Mouse (Mus musculus): ENCODE measurements around the gene Olfr74. TPM values are rescaled to one million over a fixed set of nuclear protein-coding genes. Genes with fewer than 3 reads are reported as not detected.

Olfr74 gene
- not detected for total RNA-seq (2023)

DNA sequence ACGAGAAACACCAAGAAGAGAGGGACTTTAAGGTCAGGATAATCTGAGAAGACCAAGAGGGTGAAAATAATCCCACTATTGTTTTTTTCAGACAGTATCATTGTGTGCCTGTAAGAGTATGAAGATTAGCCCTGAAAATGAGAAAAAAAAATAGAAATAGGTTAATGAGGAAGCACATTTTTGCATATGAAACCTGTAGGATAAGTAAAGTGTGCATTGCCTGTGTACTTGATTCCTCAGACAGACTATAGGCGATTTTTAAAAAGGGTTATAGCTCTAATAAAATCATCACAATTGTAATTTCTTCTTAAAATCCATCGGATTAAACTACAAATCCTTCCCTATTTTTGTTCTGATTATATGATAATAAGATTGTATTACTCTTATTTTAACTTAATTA is at the start of gene Olfr74:
TSS of gene Olfr74 (minus strand) at position 101 of the 400 bp plus-strand sequence.

DNA sequence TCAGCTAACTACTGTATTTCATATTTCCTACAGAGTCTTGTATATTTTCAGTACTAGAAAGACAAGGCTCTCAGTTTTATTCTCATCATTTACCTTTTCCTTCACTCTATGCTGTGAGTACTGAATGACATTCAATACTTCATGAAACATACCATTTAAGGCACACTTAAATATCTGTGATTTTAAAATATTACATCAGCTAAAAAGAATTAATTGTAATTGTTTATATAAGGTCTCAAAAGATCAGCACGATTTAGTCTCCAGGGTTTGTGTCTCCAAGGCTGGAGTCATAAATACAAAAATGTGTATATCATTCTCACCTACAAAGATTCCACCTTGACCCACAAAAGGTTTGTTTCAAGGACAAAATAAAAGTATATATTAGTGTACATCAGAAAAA is 48.0 kb upstream of the Olfr74 start, which contains the start of gene Olfr1161:
TSS of gene Olfr1161 (plus strand) at position 301 of the 400 bp plus-strand sequence.

DNA sequence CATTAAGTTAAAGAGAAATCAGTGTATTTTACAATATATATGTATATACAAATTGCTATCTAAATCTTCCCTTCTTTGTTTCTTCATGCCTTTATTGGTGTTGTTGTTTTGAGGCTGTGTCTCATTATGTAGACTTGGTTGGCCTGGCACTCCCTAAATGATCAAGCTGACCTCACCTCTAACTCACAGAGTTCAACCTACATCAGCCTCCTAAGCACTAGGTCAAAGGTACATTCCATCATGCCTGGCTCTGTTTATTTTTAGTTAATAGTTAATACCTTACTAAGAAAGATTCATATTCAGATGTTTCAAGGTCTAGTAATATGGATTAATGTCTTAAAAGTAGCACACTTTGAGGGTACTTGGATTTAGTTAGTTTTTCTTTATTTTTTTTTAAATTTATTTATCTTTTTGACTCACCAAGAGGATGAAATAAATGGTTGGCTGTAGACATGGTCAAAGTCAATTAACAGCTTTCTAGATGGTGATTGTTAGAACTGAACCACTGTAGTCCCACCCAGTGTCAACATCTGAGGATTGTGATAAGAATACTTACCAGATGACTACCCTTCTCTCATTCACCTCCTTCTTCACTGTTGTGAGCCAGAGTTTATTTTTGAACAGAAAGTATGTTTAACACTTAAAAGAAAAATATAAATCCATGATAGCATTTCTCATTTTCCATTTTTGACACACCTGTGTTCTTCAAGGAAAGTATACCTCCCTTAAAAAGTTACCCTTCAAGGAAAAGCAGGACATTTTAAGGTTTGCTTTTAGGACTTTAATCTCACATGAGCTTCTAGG is 33.3 kb upstream of the Olfr74 start, which contains the start of gene Olfr1160:
TSS of gene Olfr1160 (minus strand) at position 754 of the 804 bp plus-strand sequence.

DNA sequence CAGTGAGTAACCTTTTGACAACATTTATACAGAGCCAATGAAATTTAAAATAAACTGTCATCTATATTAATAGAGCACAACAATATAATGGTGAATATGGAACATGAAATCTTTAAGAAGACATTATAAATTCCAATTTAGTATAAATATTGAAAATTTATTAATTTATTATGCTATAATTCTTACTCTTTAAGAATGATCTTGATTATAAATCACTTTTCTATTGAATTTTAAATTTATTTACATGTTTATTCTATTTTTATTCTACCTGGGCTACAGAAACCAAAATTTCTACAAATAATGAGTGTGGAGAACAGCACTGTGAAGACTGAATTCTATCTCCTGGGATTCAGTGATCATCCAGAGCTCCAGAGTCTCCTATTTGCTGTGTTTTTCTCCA is 15.3 kb upstream of the Olfr74 start, which contains the start of gene Olfr1158:
TSS of gene Olfr1158 (plus strand) at position 301 of the 400 bp plus-strand sequence.

DNA sequence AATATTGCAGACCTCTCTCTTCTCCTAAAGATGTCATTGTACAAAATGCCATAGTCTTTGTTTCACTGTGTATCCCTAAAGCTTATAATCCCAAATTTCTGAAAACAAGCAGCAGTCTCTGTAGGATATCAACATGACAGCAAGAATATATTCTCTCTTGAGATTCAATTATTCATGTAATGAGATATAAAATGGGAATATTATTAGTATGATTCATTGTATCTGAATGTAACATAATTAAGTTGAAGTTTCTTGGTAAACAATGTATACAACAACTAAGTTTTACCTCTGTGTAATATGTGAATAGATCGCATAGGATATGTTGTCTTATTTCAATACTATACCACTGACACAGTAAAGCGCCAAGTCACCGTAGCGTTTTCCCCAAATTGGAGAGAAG is 6.3 kb downstream of the Olfr74 start, which contains the start of gene Olfr1157:
TSS of gene Olfr1157 (minus strand) at position 101 of the 400 bp plus-strand sequence.

DNA sequence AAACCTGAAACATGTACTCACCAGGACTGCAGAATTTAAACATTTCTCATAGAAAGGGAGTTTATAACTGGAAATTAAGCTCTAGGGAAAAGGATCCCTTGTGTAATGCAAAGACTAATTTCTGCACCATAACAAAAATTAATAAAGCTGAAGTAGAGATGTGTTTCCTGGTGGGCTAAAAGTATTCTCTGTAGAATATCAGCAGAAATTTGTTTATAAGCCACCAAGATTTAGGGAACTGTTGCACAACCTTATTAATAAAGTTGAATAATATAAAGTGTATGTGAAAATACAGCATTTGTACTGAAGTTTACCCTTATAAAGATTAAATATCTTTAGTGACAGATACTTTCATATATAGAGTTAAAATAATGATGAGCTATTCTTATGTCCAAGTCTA is 21.5 kb downstream of the Olfr74 start, which contains the start of gene Olfr1156:
TSS of gene Olfr1156 (minus strand) at position 101 of the 400 bp plus-strand sequence.

DNA sequence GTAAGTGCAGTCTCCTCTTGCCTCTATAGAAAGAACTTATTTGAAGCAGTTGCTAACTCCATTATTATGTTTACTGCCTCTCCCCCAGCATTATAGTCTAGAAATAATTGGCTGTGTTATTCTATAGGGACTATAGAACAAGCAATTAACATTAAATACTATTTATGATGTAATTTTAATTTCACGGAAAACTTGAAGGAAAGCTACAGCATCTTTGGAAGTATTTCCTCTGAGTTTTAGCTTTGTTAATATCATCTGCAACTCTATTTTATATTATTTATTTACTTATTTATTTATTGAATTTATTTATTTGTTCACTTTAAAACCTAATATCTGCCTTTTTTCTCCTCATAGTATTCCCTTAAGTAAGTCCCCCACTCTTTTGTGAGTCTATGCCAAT is 29.4 kb downstream of the Olfr74 start, which contains the start of gene Olfr1155:
TSS of gene Olfr1155 (minus strand) at position 101 of the 400 bp plus-strand sequence.

Other genes with a start within 250 kb of the Olfr74 start
- gene Olfr1138, start 234.7 kb downstream of the Olfr74 start, total RNA-seq (2023), result not detected
- gene Olfr1140, start 230.9 kb downstream of the Olfr74 start, total RNA-seq (2023), result not detected
- gene Olfr1141, start 220.7 kb downstream of the Olfr74 start, total RNA-seq (2023), result not detected
- not detected for gene Olfr152, start 195.2 kb downstream of the Olfr74 start, total RNA-seq (2023)
- gene Olfr1143, start 174.1 kb downstream of the Olfr74 start, total RNA-seq (2023), result not detected
- not detected for gene Olfr1145, start 164.8 kb downstream of the Olfr74 start, total RNA-seq (2023)
- gene Olfr1148, start 144.1 kb downstream of the Olfr74 start, total RNA-seq (2023), result not detected
- gene Olfr1150-ps1, start 130.7 kb downstream of the Olfr74 start, total RNA-seq (2023), result not detected
- gene Olfr1151, start 118.8 kb downstream of the Olfr74 start, total RNA-seq (2023), result not detected
- not detected for gene Olfr1152, start 108.2 kb downstream of the Olfr74 start, total RNA-seq (2023)
- gene Olfr1153, start 79.7 kb downstream of the Olfr74 start, total RNA-seq (2023), result not detected
- not detected for gene Olfr1154, start 69.5 kb downstream of the Olfr74 start, total RNA-seq (2023)
- gene Olfr1155, start 29.5 kb downstream of the Olfr74 start, total RNA-seq (2023), result not detected
- not detected for gene Olfr1156, start 21.6 kb downstream of the Olfr74 start, total RNA-seq (2023)
- not detected for gene Olfr1157, start 6.4 kb downstream of the Olfr74 start, total RNA-seq (2023)
- gene Olfr1158, start 15.4 kb upstream of the Olfr74 start, total RNA-seq (2023), result not detected
- gene Olfr1160, start 33.6 kb upstream of the Olfr74 start, total RNA-seq (2023), result not detected
- not detected for gene Olfr1161, start 48.1 kb upstream of the Olfr74 start, total RNA-seq (2023)
- not detected for gene Olfr73, start 63.0 kb upstream of the Olfr74 start, total RNA-seq (2023)
- gene Olfr1162, start 76.5 kb upstream of the Olfr74 start, total RNA-seq (2023), result not detected
- not detected for gene Olfr1163, start 97.2 kb upstream of the Olfr74 start, total RNA-seq (2023)
- not detected for gene Olfr1164, start 119.3 kb upstream of the Olfr74 start, total RNA-seq (2023)
- not detected for gene Olfr1166, start 153.6 kb upstream of the Olfr74 start, total RNA-seq (2023)
- gene Olfr1167, start 180.5 kb upstream of the Olfr74 start, total RNA-seq (2023), result not detected
- not detected for gene Olfr1168, start 207.2 kb upstream of the Olfr74 start, total RNA-seq (2023)